Mouse (Mus musculus): ENCODE results near the gene Fam13a. TPM values are rescaled to one million over a fixed set of nuclear protein-coding genes. Genes with fewer than 3 reads are reported as not detected.

The Fam13a gene
- total RNA-seq (2015; ENCODE audit: low replicate concordance): not detected in 2 replicates
- total RNA-seq (2017; ENCODE audit: low replicate concordance): not detected in 2 replicates

GRCm38 (mm10) chr6:59024164-59024724 is at the start of gene Fam13a:
TSS of gene Fam13a (minus strand) at chr6:59024549.
- no peak for ATAC-seq (replicated peaks; ENCODE audit: low FRiP score, poor library complexity, severe bottlenecking)

GRCm38 (mm10) chr6:59072096-59073060 is 48.0 kb upstream of the Fam13a start:
- ATAC-seq (replicated peaks; ENCODE audit: low FRiP score, poor library complexity, severe bottlenecking): no peak

- no peak for ATAC-seq (replicated peaks; ENCODE audit: low FRiP score, poor library complexity, severe bottlenecking)
These were observed 47.3 kb upstream of the Fam13a start for GRCm38 (mm10) chr6:59071691-59072090.

- ATAC-seq (replicated peaks; ENCODE audit: low FRiP score, poor library complexity, severe bottlenecking): no peak
These were observed 43.8 kb upstream of the Fam13a start for GRCm38 (mm10) chr6:59068187-59068586.

- ATAC-seq (replicated peaks; ENCODE audit: low FRiP score, poor library complexity, severe bottlenecking): no peak
These were observed 40.1 kb upstream of the Fam13a start for GRCm38 (mm10) chr6:59064440-59064839.

- no peak for ATAC-seq (replicated peaks; ENCODE audit: low FRiP score, poor library complexity, severe bottlenecking)
These were observed 28.9 kb upstream of the Fam13a start for GRCm38 (mm10) chr6:59053232-59053631.

- ATAC-seq (replicated peaks; ENCODE audit: low FRiP score, poor library complexity, severe bottlenecking): no peak
These were observed 15.4 kb upstream of the Fam13a start for GRCm38 (mm10) chr6:59039719-59040118.

GRCm38 (mm10) chr6:59032748-59033147 is 8.4 kb upstream of the Fam13a start:
- ATAC-seq (replicated peaks; ENCODE audit: low FRiP score, poor library complexity, severe bottlenecking): no peak

GRCm38 (mm10) chr6:59031539-59031938 is 7.2 kb upstream of the Fam13a start:
- no peak for ATAC-seq (replicated peaks; ENCODE audit: low FRiP score, poor library complexity, severe bottlenecking)

- no peak for ATAC-seq (replicated peaks; ENCODE audit: low FRiP score, poor library complexity, severe bottlenecking)
These were observed 6.3 kb upstream of the Fam13a start for GRCm38 (mm10) chr6:59030667-59031066.

- no peak for ATAC-seq (replicated peaks; ENCODE audit: low FRiP score, poor library complexity, severe bottlenecking)
These were observed 5.7 kb upstream of the Fam13a start for GRCm38 (mm10) chr6:59030037-59030436.

- no peak for ATAC-seq (replicated peaks; ENCODE audit: low FRiP score, poor library complexity, severe bottlenecking)
These were observed 4.5 kb upstream of the Fam13a start for GRCm38 (mm10) chr6:59028871-59029270.

- ATAC-seq (replicated peaks; ENCODE audit: low FRiP score, poor library complexity, severe bottlenecking): no peak
These were observed 457 bp upstream of the Fam13a start for GRCm38 (mm10) chr6:59024806-59025205.

- ATAC-seq (replicated peaks; ENCODE audit: low FRiP score, poor library complexity, severe bottlenecking): no peak
These were observed 740 bp downstream of the Fam13a start for GRCm38 (mm10) chr6:59023455-59024163.

GRCm38 (mm10) chr6:59022621-59023020 is 1.7 kb downstream of the Fam13a start:
- no peak for ATAC-seq (replicated peaks; ENCODE audit: low FRiP score, poor library complexity, severe bottlenecking)

GRCm38 (mm10) chr6:59020346-59020745 is 4.0 kb downstream of the Fam13a start:
- ATAC-seq (replicated peaks; ENCODE audit: low FRiP score, poor library complexity, severe bottlenecking): no peak

- no peak for ATAC-seq (replicated peaks; ENCODE audit: low FRiP score, poor library complexity, severe bottlenecking)
These were observed 4.5 kb downstream of the Fam13a start for GRCm38 (mm10) chr6:59019847-59020246.

- ATAC-seq (replicated peaks; ENCODE audit: low FRiP score, poor library complexity, severe bottlenecking): no peak
These were observed 8.0 kb downstream of the Fam13a start for GRCm38 (mm10) chr6:59016336-59016832.

- no peak for ATAC-seq (replicated peaks; ENCODE audit: low FRiP score, poor library complexity, severe bottlenecking)
These were observed 9.6 kb downstream of the Fam13a start for GRCm38 (mm10) chr6:59014760-59015159.

GRCm38 (mm10) chr6:59014088-59014759 is 10.1 kb downstream of the Fam13a start:
- no peak for ATAC-seq (replicated peaks; ENCODE audit: low FRiP score, poor library complexity, severe bottlenecking)
